Mouse (Mus musculus): ENCODE measurements around the gene Mdp1. TPM values are rescaled to one million over a fixed set of nuclear protein-coding genes. Genes with fewer than 3 reads are reported as not detected.

Gene Mdp1
- polyA plus RNA-seq, 1 experiment from 2014 or later, result 100 TPM

- peak overlapping the region; percentile 27; the same call in 1 of the 2 replicates for H3K9ac ChIP-seq (ENCODE audit: low read length)
- H3K36me3 ChIP-seq (ENCODE audit: control insufficient read depth, insufficient read depth, low read length), result peaks cover 47% of the 10 kb centered on the region
- no peak for ATAC-seq (ENCODE audit: insufficient number of reproducible peaks, insufficient read depth, low FRiP score, low read depth)
- WGBS, result 46% methylated on average over 2 of the region's 2 CpGs
- H3K27ac ChIP-seq (replicated peaks in 1 of 2; ENCODE audit: control insufficient read depth in 1 of 2, insufficient read depth in 1 of 2, low read depth in 2 of 2, low read length in 2 of 2), result peak overlapping the region in 1 of 2 experiments; percentile 82; a peak in 1 of 4 replicates
- H3K27me3 ChIP-seq (ENCODE audit: control insufficient read depth, insufficient read depth, low read length), result no peaks in the 10 kb centered on the region
- H3K4me2 ChIP-seq (ENCODE audit: low read length), result peak overlapping the region; percentile 74
- no peaks in the 10 kb centered on the region for H3K9me3 ChIP-seq (ENCODE audit: control insufficient read depth, low read length)
- peak overlapping the region in 1 of 2 experiments; percentile 81; a peak in 2 of 4 replicates for H3K4me3 ChIP-seq (ENCODE audit: control insufficient read depth in 1 of 2, insufficient read depth in 1 of 2, low read depth in 1 of 2, low read length in 2 of 2)
- peaks cover 15 to 19% of the 10 kb centered on the region in 2 experiments; a peak in 3 of 4 replicates for H3K4me1 ChIP-seq (ENCODE audit: control insufficient read depth in 2 of 2, insufficient read depth in 2 of 2, low read length in 2 of 2)
These were observed 328 bp upstream of the Mdp1 start for GRCm38 (mm10) chr14:55660636-55661035.

DNA sequence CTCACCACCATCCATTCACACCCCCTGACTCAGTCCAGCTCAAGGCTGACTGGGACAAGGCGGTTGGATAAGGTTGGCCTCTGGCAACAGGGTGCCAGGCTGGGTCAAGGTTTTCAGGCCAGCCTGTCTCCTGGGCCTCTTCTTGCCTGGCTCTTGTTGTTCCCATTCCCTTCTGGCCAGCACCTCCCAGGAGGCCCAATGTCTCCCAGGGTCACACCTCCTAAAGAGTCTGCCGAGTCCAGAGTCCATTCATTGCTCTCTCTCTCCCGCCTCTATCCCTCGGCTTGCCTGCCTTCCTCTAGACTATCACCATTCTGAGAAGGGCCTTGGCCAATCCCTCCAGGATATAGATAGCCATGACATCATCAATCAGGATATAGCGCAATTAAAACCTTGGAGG, 2.3 kb downstream of the Mdp1 start:
- no peak overlapping the region for H3K4me2 ChIP-seq (ENCODE audit: low read length)
- no peaks in the 10 kb centered on the region for H3K27me3 ChIP-seq (ENCODE audit: control insufficient read depth, insufficient read depth, low read length)
- H3K4me3 ChIP-seq (ENCODE audit: control insufficient read depth in 1 of 2, insufficient read depth in 1 of 2, low read depth in 1 of 2, low read length in 2 of 2), result no peak overlapping the region
- peaks cover 15 to 19% of the 10 kb centered on the region in 2 experiments; a peak in 3 of 4 replicates for H3K4me1 ChIP-seq (ENCODE audit: control insufficient read depth in 2 of 2, insufficient read depth in 2 of 2, low read length in 2 of 2)
- no peak overlapping the region for H3K9ac ChIP-seq (ENCODE audit: low read length)
- peaks cover 35% of the 10 kb centered on the region for H3K36me3 ChIP-seq (ENCODE audit: control insufficient read depth, insufficient read depth, low read length)
- peak overlapping the region; percentile 68 to 83 for H3K27ac ChIP-seq (replicated peaks in 1 of 2; ENCODE audit: control insufficient read depth in 1 of 2, insufficient read depth in 1 of 2, low read depth in 2 of 2, low read length in 2 of 2)
- H3K9me3 ChIP-seq (ENCODE audit: control insufficient read depth, low read length), result no peaks in the 10 kb centered on the region
- 72% methylated on average over 5 of the region's 5 CpGs for WGBS
- ATAC-seq (ENCODE audit: insufficient number of reproducible peaks, insufficient read depth, low FRiP score, low read depth), result no peak

- peaks cover 15 to 19% of the 10 kb centered on the region in 2 experiments; a peak in 3 of 4 replicates for H3K4me1 ChIP-seq (ENCODE audit: control insufficient read depth in 2 of 2, insufficient read depth in 2 of 2, low read length in 2 of 2)
- H3K36me3 ChIP-seq (ENCODE audit: control insufficient read depth, insufficient read depth, low read length), result peaks cover 24% of the 10 kb centered on the region
- no peak overlapping the region for H3K4me3 ChIP-seq (ENCODE audit: control insufficient read depth in 1 of 2, insufficient read depth in 1 of 2, low read depth in 1 of 2, low read length in 2 of 2)
- 0 out of 2 replicates have a peak, but pooled peaks have one; percentile 64 for ATAC-seq (ENCODE audit: insufficient number of reproducible peaks, insufficient read depth, low FRiP score, low read depth)
- H3K27ac ChIP-seq (replicated peaks in 1 of 2; ENCODE audit: control insufficient read depth in 1 of 2, insufficient read depth in 1 of 2, low read depth in 2 of 2, low read length in 2 of 2), result peak overlapping the region; percentile 83 to 97
- H3K27me3 ChIP-seq (ENCODE audit: control insufficient read depth, insufficient read depth, low read length), result no peaks in the 10 kb centered on the region
- H3K4me2 ChIP-seq (ENCODE audit: low read length), result peak overlapping the region; percentile 41
- H3K9ac ChIP-seq (ENCODE audit: low read length), result peak overlapping the region; percentile 22; the same call in 1 of the 2 replicates
- WGBS, result 41% methylated on average over 3 of the region's 3 CpGs
- no peaks in the 10 kb centered on the region for H3K9me3 ChIP-seq (ENCODE audit: control insufficient read depth, low read length)
These were observed 3.4 kb downstream of the Mdp1 start for GRCm38 (mm10) chr14:55656935-55657334.

DNA sequence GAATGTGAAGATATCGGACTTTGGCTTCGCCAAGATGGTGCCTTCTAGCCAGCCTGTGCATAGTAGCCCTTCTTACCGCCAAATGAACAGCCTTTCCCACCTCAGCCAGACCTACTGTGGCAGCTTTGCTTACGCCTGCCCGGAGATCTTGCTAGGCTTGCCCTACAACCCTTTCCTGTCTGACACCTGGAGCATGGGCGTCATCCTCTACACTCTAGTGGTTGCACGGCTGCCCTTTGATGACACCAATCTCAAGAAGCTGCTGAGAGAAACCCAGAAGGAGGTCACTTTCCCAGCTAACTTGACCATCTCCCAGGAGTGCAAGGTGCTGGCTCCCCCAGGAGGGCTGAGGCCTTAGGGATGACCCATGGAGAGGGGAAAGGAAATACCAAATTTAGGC, 8.8 kb downstream of the Mdp1 start:
- Histone ChIP-seq H3K27ac (replicated peaks in 1 of 2; ENCODE audit: control insufficient read depth in 1 of 2, insufficient read depth in 1 of 2, low read depth in 2 of 2, low read length in 2 of 2) (no peak overlapping the region), H3K4me3 (ENCODE audit: control insufficient read depth in 1 of 2, insufficient read depth in 1 of 2, low read depth in 1 of 2, low read length in 2 of 2) (no peak overlapping the region), H3K4me2 (ENCODE audit: low read length) (no peak overlapping the region), H3K9ac (ENCODE audit: low read length) (no peak overlapping the region), H3K36me3 (ENCODE audit: control insufficient read depth, insufficient read depth, low read length) (peaks cover 11% of the 10 kb centered on the region), H3K27me3 (ENCODE audit: control insufficient read depth, insufficient read depth, low read length) (no peaks in the 10 kb centered on the region), H3K9me3 (ENCODE audit: control insufficient read depth, low read length) (no peaks in the 10 kb centered on the region), H3K4me1 (ENCODE audit: control insufficient read depth in 2 of 2, insufficient read depth in 2 of 2, low read length in 2 of 2) (no peaks in the 10 kb centered on the region; a peak in 1 of 4 replicates)
- 71% methylated on average over 7 of the region's 7 CpGs for WGBS
- no peak for ATAC-seq (ENCODE audit: insufficient number of reproducible peaks, insufficient read depth, low FRiP score, low read depth)

DNA sequence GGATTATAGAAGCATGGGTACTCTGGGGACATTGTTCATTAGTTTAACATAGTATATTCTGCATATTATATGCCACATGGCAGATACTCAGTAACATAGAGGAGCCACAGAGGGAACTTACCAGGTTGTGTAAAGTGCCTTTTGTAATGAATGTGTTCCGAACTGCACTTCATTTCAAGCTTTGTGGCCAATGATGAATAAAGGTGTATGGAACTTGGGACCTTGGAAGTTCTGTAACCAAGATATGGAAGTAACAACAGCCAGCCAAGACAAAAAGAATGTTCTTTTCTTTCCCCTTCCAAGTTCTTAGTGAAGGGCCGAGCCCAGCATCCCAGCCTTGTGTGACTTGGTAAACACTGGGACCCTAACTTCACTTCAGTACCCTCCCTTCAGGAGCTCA, 10.4 kb downstream of the Mdp1 start, which contains the start of gene Tssk4:
Tssk4 (plus strand) TSS at position 301 of the 400 bp plus-strand sequence.
- 95% methylated on average over 2 of the region's 2 CpGs for WGBS
- ATAC-seq (ENCODE audit: insufficient number of reproducible peaks, insufficient read depth, low FRiP score, low read depth), result no peak
- no peak within 1 kb of the TSS for H3K27ac ChIP-seq (replicated peaks in 1 of 2; ENCODE audit: control insufficient read depth in 1 of 2, insufficient read depth in 1 of 2, low read depth in 2 of 2, low read length in 2 of 2)
- H3K4me1 ChIP-seq (ENCODE audit: control insufficient read depth in 2 of 2, insufficient read depth in 2 of 2, low read length in 2 of 2), result peaks cover 2 to 5% of the 10 kb centered on the region in 2 experiments; a peak in 3 of 4 replicates
- no peaks in the 10 kb centered on the region for H3K27me3 ChIP-seq (ENCODE audit: control insufficient read depth, insufficient read depth, low read length)
- H3K9me3 ChIP-seq (ENCODE audit: control insufficient read depth, low read length), result no peaks in the 10 kb centered on the region
- no peak within 1 kb of the TSS for H3K4me2 ChIP-seq (ENCODE audit: low read length)
- H3K9ac ChIP-seq (ENCODE audit: low read length), result no peak within 1 kb of the TSS
- H3K4me3 ChIP-seq (ENCODE audit: control insufficient read depth in 1 of 2, insufficient read depth in 1 of 2, low read depth in 1 of 2, low read length in 2 of 2), result no peak within 1 kb of the TSS
- H3K36me3 ChIP-seq (ENCODE audit: control insufficient read depth, insufficient read depth, low read length), result peaks cover 19% of the 10 kb centered on the region

DNA sequence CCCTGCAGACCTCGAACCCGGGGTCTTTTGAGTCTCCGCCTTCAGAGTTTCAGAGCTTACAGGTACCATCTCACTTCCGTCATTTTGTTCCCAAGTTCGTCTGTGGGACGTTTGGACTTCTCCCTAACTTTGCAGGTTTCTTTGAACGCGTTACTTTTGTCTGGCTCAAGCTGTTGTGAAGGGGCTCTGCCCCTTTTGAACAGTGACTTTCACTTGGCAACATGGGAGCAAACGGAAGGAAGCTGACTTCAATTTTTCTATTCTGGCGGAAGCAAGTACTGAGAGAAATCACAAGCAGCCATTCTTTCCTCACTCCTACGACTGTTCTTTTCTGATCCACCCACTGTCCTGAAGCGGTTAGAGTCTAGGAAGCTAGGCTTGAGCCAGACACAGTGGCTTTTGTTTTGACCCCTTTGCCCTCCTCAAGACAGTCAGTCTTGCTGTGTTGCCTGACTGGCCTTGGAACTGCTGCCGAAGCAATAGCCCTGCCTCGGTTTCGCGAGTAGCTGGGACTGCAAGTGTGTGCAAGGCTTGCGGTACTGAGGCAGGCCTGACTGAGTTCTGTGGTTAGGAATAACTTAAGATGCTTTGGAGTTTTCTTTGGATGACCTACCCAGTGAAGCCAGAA, 15.9 kb downstream of the Mdp1 start:
- peak overlapping the region; percentile 81 for H3K9ac ChIP-seq (ENCODE audit: low read length)
- H3K27ac ChIP-seq (replicated peaks in 1 of 2; ENCODE audit: control insufficient read depth in 1 of 2, insufficient read depth in 1 of 2, low read depth in 2 of 2, low read length in 2 of 2), result peak overlapping the region; percentile 76 to 94
- peaks cover 45% of the 10 kb centered on the region for H3K36me3 ChIP-seq (ENCODE audit: control insufficient read depth, insufficient read depth, low read length)
- ATAC-seq (ENCODE audit: insufficient number of reproducible peaks, insufficient read depth, low FRiP score, low read depth), result no peak
- peak overlapping the region; percentile 61 to 70 for H3K4me3 ChIP-seq (ENCODE audit: control insufficient read depth in 1 of 2, insufficient read depth in 1 of 2, low read depth in 1 of 2, low read length in 2 of 2)
- peak overlapping the region; percentile 80 for H3K4me2 ChIP-seq (ENCODE audit: low read length)
- 20% methylated on average over 17 of the region's 17 CpGs for WGBS
- H3K4me1 ChIP-seq (ENCODE audit: control insufficient read depth in 2 of 2, insufficient read depth in 2 of 2, low read length in 2 of 2), result peaks cover 11 to 19% of the 10 kb centered on the region in 2 experiments
- H3K27me3 ChIP-seq (ENCODE audit: control insufficient read depth, insufficient read depth, low read length), result no peaks in the 10 kb centered on the region
- no peaks in the 10 kb centered on the region for H3K9me3 ChIP-seq (ENCODE audit: control insufficient read depth, low read length)

DNA sequence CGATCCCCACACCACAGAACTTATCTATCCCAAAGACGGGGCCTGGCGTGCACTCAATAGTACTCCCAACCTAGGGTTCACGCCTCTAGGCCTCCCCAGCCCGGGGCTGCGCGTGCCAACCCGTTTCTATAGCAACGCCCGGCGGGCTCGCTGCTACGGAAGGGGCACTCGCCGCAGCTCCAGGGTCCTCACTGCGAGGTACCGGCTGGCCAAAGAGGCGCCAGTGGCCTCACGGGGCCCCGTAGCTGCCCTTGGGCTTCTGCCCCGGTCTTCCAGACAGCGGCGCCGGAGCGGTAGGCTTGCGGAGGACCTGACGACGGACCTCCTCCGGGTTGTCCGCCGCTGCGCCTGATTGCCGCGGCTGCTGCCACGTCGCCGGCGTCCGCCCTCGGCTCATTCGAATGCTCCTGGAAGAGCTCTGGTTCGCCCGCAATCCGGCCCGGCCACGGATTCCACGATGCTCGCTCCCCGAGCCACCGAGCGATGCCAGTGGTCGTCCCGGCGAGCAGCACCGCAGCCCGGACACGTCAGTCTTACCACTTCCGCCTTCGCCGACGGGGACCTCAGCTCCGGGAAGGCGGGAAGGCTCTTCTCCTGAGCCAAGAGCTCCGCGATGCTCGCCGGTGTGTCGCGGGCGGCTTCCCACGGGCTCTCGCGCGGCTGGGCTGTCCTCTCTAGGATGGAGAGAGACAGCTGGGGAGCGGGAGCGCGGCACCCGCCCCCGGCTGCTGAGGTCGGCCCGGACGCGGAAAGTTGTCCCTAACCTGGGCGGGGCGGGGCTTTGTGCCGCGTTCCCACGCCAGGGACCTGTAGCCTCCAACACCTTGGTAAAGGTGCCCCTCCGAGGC, 17.0 kb downstream of the Mdp1 start, which contains the start of gene Tm9sf1:
Tm9sf1 (minus strand) TSS at position 747 of the 848 bp plus-strand sequence.
- Histone ChIP-seq H3K27ac (replicated peaks in 1 of 2; ENCODE audit: control insufficient read depth in 1 of 2, insufficient read depth in 1 of 2, low read depth in 2 of 2, low read length in 2 of 2) (peak within 1 kb of the TSS; percentile 78 to 94), H3K4me3 (ENCODE audit: control insufficient read depth in 1 of 2, insufficient read depth in 1 of 2, low read depth in 1 of 2, low read length in 2 of 2) (peak within 1 kb of the TSS; percentile 61 to 70), H3K36me3 (ENCODE audit: control insufficient read depth, insufficient read depth, low read length) (peaks cover 56% of the 10 kb centered on the region), H3K4me1 (ENCODE audit: control insufficient read depth in 2 of 2, insufficient read depth in 2 of 2, low read length in 2 of 2) (peaks cover 11 to 19% of the 10 kb centered on the region in 2 experiments), H3K9ac (ENCODE audit: low read length) (peak within 1 kb of the TSS; percentile 81), H3K9me3 (ENCODE audit: control insufficient read depth, low read length) (no peaks in the 10 kb centered on the region), H3K27me3 (ENCODE audit: control insufficient read depth, insufficient read depth, low read length) (no peaks in the 10 kb centered on the region), H3K4me2 (ENCODE audit: low read length) (peak within 1 kb of the TSS; percentile 80)
- under 1% methylated on average over 89 of the region's 89 CpGs for WGBS
- peak; percentile 82 for ATAC-seq (ENCODE audit: insufficient number of reproducible peaks, insufficient read depth, low FRiP score, low read depth)
